Mouse (Mus musculus): ENCODE data around the gene Castor2. TPM values are rescaled to one million over a fixed set of nuclear protein-coding genes. Genes with fewer than 3 reads are reported as not detected.

Gene Castor2
- polyA plus RNA-seq, 1 experiment from 2014 or later = 6.4 TPM

GRCm38 (mm10) chr5:134102720-134103119, 3.2 kb downstream of the Castor2 start:
- Histone ChIP-seq H3K9me3 (no peaks in the 10 kb centered on the region; the same call in 1 of the 2 replicates), H3K36me3 (peaks cover 8% of the 10 kb centered on the region), H3K27me3 (replicated peaks) (no peaks in the 10 kb centered on the region), H3K4me1 (peaks cover 43% of the 10 kb centered on the region), H3K27ac (replicated peaks) (no peak overlapping the region; the same call in 1 of the 2 replicates), H3K4me2 (no peak overlapping the region), H3K9ac (peak overlapping the region; percentile 52; the same call in 1 of the 2 replicates), H3K4me3 (no peak overlapping the region)
- no peak for ATAC-seq (ENCODE audit: extremely low read depth, insufficient number of reproducible peaks, low FRiP score, low TSS enrichment)
- WGBS = 48% methylated on average over 6 of the region's 6 CpGs

- Histone ChIP-seq H3K4me1 (peaks cover 29% of the 10 kb centered on the region), H3K9me3 (no peaks in the 10 kb centered on the region; the same call in 1 of the 2 replicates), H3K36me3 (peaks cover 13% of the 10 kb centered on the region), H3K27ac (replicated peaks) (no peak overlapping the region), H3K4me3 (no peak overlapping the region), H3K4me2 (no peak overlapping the region), H3K27me3 (replicated peaks) (no peaks in the 10 kb centered on the region), H3K9ac (no peak overlapping the region)
- ATAC-seq (ENCODE audit: extremely low read depth, insufficient number of reproducible peaks, low FRiP score, low TSS enrichment) = no peak
- WGBS = 76% methylated on average over 8 of the region's 8 CpGs
These were observed 6.3 kb downstream of the Castor2 start for GRCm38 (mm10) chr5:134105829-134106228.

- no peak overlapping the region for H3K9ac ChIP-seq
- H3K27ac ChIP-seq (replicated peaks) = no peak overlapping the region
- H3K9me3 ChIP-seq = no peaks in the 10 kb centered on the region
- no peak for ATAC-seq (ENCODE audit: extremely low read depth, insufficient number of reproducible peaks, low FRiP score, low TSS enrichment)
- no peak overlapping the region for H3K4me3 ChIP-seq
- peaks cover 14% of the 10 kb centered on the region for H3K4me1 ChIP-seq
- 71% methylated on average over 5 of the region's 5 CpGs for WGBS
- H3K27me3 ChIP-seq (replicated peaks) = no peaks in the 10 kb centered on the region
- no peak overlapping the region for H3K4me2 ChIP-seq
- H3K36me3 ChIP-seq = peaks cover 20% of the 10 kb centered on the region
These were observed 15.5 kb downstream of the Castor2 start for GRCm38 (mm10) chr5:134114981-134115380.

- peaks cover 22% of the 10 kb centered on the region for H3K4me1 ChIP-seq
- peaks cover 19% of the 10 kb centered on the region for H3K36me3 ChIP-seq
- no peaks in the 10 kb centered on the region for H3K9me3 ChIP-seq
- no peak overlapping the region for H3K4me2 ChIP-seq
- no peak overlapping the region for H3K27ac ChIP-seq (replicated peaks)
- WGBS = 88% methylated on average over 7 of the region's 7 CpGs
- H3K27me3 ChIP-seq (replicated peaks) = no peaks in the 10 kb centered on the region
- ATAC-seq (ENCODE audit: extremely low read depth, insufficient number of reproducible peaks, low FRiP score, low TSS enrichment) = no peak
- H3K4me3 ChIP-seq = no peak overlapping the region
- no peak overlapping the region for H3K9ac ChIP-seq
These were observed 16.2 kb downstream of the Castor2 start for GRCm38 (mm10) chr5:134115639-134116259.

- no peak for ATAC-seq (ENCODE audit: extremely low read depth, insufficient number of reproducible peaks, low FRiP score, low TSS enrichment)
- H3K4me2 ChIP-seq = no peak overlapping the region
- no peak overlapping the region for H3K4me3 ChIP-seq
- H3K36me3 ChIP-seq = peaks cover 3% of the 10 kb centered on the region
- 86% methylated on average over 15 of the region's 15 CpGs for WGBS
- H3K4me1 ChIP-seq = peaks cover 48% of the 10 kb centered on the region
- H3K9ac ChIP-seq = 0 out of 2 replicates have a peak overlapping the region, but pooled peaks have one; percentile 13
- H3K27ac ChIP-seq (replicated peaks) = peak overlapping the region; percentile 76
- no peaks in the 10 kb centered on the region for H3K27me3 ChIP-seq (replicated peaks)
- H3K9me3 ChIP-seq = no peaks in the 10 kb centered on the region
These were observed 19.4 kb downstream of the Castor2 start for GRCm38 (mm10) chr5:134118798-134119407.

GRCm38 (mm10) chr5:134119481-134120120, 20.1 kb downstream of the Castor2 start:
- Histone ChIP-seq H3K9me3 (no peaks in the 10 kb centered on the region), H3K27ac (replicated peaks) (peak overlapping the region; percentile 76), H3K36me3 (peaks cover 3% of the 10 kb centered on the region), H3K4me2 (no peak overlapping the region), H3K9ac (0 out of 2 replicates have a peak overlapping the region, but pooled peaks have one; percentile 13), H3K4me1 (peaks cover 55% of the 10 kb centered on the region), H3K4me3 (no peak overlapping the region), H3K27me3 (replicated peaks) (no peaks in the 10 kb centered on the region)
- 41% methylated on average over 10 of the region's 10 CpGs for WGBS
- no peak for ATAC-seq (ENCODE audit: extremely low read depth, insufficient number of reproducible peaks, low FRiP score, low TSS enrichment)

- Histone ChIP-seq H3K9ac (no peak overlapping the region), H3K4me2 (no peak overlapping the region), H3K4me3 (no peak overlapping the region), H3K27ac (replicated peaks) (peak overlapping the region; percentile 76), H3K27me3 (replicated peaks) (no peaks in the 10 kb centered on the region), H3K36me3 (peaks cover 3% of the 10 kb centered on the region), H3K4me1 (peaks cover 55% of the 10 kb centered on the region), H3K9me3 (no peaks in the 10 kb centered on the region)
- no peak for ATAC-seq (ENCODE audit: extremely low read depth, insufficient number of reproducible peaks, low FRiP score, low TSS enrichment)
- WGBS = 78% methylated on average over 3 of the region's 3 CpGs
These were observed 20.6 kb downstream of the Castor2 start for GRCm38 (mm10) chr5:134120135-134120534.

- H3K9me3 ChIP-seq = no peaks in the 10 kb centered on the region
- peak overlapping the region; percentile 77 for H3K27ac ChIP-seq (replicated peaks)
- no peak overlapping the region for H3K4me3 ChIP-seq
- peak; percentile 52; the same call in 1 of the 2 replicates for ATAC-seq (ENCODE audit: extremely low read depth, insufficient number of reproducible peaks, low FRiP score, low TSS enrichment)
- 45% methylated on average over 9 of the region's 9 CpGs for WGBS
- H3K4me1 ChIP-seq = peaks cover 55% of the 10 kb centered on the region
- H3K36me3 ChIP-seq = peaks cover 7% of the 10 kb centered on the region
- H3K9ac ChIP-seq = no peak overlapping the region
- H3K27me3 ChIP-seq (replicated peaks) = no peaks in the 10 kb centered on the region
- H3K4me2 ChIP-seq = peak overlapping the region; percentile 21
These were observed 21.8 kb downstream of the Castor2 start for GRCm38 (mm10) chr5:134121138-134121892.

- no peak overlapping the region for H3K4me2 ChIP-seq
- peaks cover 55% of the 10 kb centered on the region for H3K4me1 ChIP-seq
- no peak overlapping the region for H3K9ac ChIP-seq
- H3K9me3 ChIP-seq = peaks cover 4% of the 10 kb centered on the region
- peaks cover 11% of the 10 kb centered on the region for H3K36me3 ChIP-seq
- H3K4me3 ChIP-seq = no peak overlapping the region
- H3K27ac ChIP-seq (replicated peaks) = peak overlapping the region; percentile 77
- ATAC-seq (ENCODE audit: extremely low read depth, insufficient number of reproducible peaks, low FRiP score, low TSS enrichment) = no peak
- H3K27me3 ChIP-seq (replicated peaks) = no peaks in the 10 kb centered on the region
- 78% methylated on average over 4 of the region's 4 CpGs for WGBS
These were observed 22.4 kb downstream of the Castor2 start for GRCm38 (mm10) chr5:134121893-134122259.

- Histone ChIP-seq H3K4me3 (no peak overlapping the region), H3K9ac (no peak overlapping the region), H3K4me2 (no peak overlapping the region), H3K9me3 (peaks cover 13% of the 10 kb centered on the region), H3K36me3 (peaks cover 18% of the 10 kb centered on the region), H3K4me1 (peaks cover 57% of the 10 kb centered on the region), H3K27me3 (replicated peaks) (no peaks in the 10 kb centered on the region), H3K27ac (replicated peaks) (peak overlapping the region; percentile 66)
- ATAC-seq (ENCODE audit: extremely low read depth, insufficient number of reproducible peaks, low FRiP score, low TSS enrichment) = peak; percentile 19; the same call in 1 of the 2 replicates
- WGBS = 32% methylated on average over 6 of the region's 6 CpGs
These were observed 24.3 kb downstream of the Castor2 start for GRCm38 (mm10) chr5:134123846-134124245.

- Histone ChIP-seq H3K4me3 (no peak overlapping the region), H3K4me2 (no peak overlapping the region), H3K9me3 (peaks cover 13% of the 10 kb centered on the region), H3K36me3 (peaks cover 18% of the 10 kb centered on the region), H3K9ac (no peak overlapping the region), H3K27ac (replicated peaks) (no peak overlapping the region), H3K4me1 (peaks cover 33% of the 10 kb centered on the region), H3K27me3 (replicated peaks) (no peaks in the 10 kb centered on the region)
- 67% methylated on average over 2 of the region's 2 CpGs for WGBS
- ATAC-seq (ENCODE audit: extremely low read depth, insufficient number of reproducible peaks, low FRiP score, low TSS enrichment) = no peak
These were observed 26.7 kb downstream of the Castor2 start for GRCm38 (mm10) chr5:134126232-134126631.

Data from heart, embryonic 13.5 days (tissue).